Mouse (Mus musculus) liver, postnatal 0 days (tissue): Measurements from ENCODE around the gene Cd19.

ENCODE experiments used
- CTCF ChIP-seq: sonication (generic); IDR thresholded peaks from 2 replicates; pipeline ENCODE4 v1.5.1; 2016; ENCODE audit warnings: antibody characterized with exemption, low read depth
- EP300 ChIP-seq: IDR thresholded peaks from 2 replicates; pipeline ENCODE4 v1.6.1; 2016; ENCODE audit warnings: antibody characterized with exemption, low read depth, mild to moderate bottlenecking

- TF ChIP-seq CTCF, result no peak
- TF ChIP-seq EP300, result no peak
These were observed 36.0 kb upstream of the Cd19 start for GRCm38 (mm10) chr7:126450641-126451040.
